Mouse (Mus musculus): ENCODE measurements at regions not wholly inside any gene's neighbourhood (a gene's known extent, or its start where the extent isn't known, plus 50 kb on each side); places are given as distances from the start of the nearest gene placed in this dataset.
A peak's percentile ranks its signal among the peaks of the same experiment; 100 is the strongest.

GRCm38 (mm10) chr10:39233191-39233590 is 69.6 kb upstream of the Ccn6 start:
- ATAC-seq (ENCODE audit: insufficient number of reproducible peaks, insufficient read depth, low FRiP score, low TSS enrichment, low read depth), result no peak

GRCm38 (mm10) chr10:39230634-39231410 is 67.2 kb upstream of the Ccn6 start:
- no peaks in the 10 kb centered on the region; the same call in 1 of the 2 replicates for H3K9me3 ChIP-seq
- H3K4me3 ChIP-seq, result no peak overlapping the region
- H3K36me3 ChIP-seq, result no peaks in the 10 kb centered on the region
- WGBS, result 57% methylated on average over 14 of the region's 14 CpGs
- H3K27me3 ChIP-seq, result no peaks in the 10 kb centered on the region
- no peak overlapping the region for H3K9ac ChIP-seq
- H3K27ac ChIP-seq, result no peak overlapping the region
- no peak for ATAC-seq (ENCODE audit: insufficient number of reproducible peaks, insufficient read depth, low FRiP score, low TSS enrichment, low read depth)
- H3K4me1 ChIP-seq, result peaks cover 17% of the 10 kb centered on the region
- H3K4me2 ChIP-seq, result no peak overlapping the region

More at GRCm38 (mm10) chr10:39233191-39233590, 69.6 kb upstream of the Ccn6 start:
- Histone ChIP-seq H3K36me3 (no peaks in the 10 kb centered on the region), H3K9ac (no peak overlapping the region), H3K4me2 (no peak overlapping the region), H3K9me3 (no peaks in the 10 kb centered on the region; the same call in 1 of the 2 replicates), H3K4me1 (peaks cover 1% of the 10 kb centered on the region; the same call in 1 of the 2 replicates), H3K4me3 (no peak overlapping the region), H3K27me3 (no peaks in the 10 kb centered on the region), H3K27ac (no peak overlapping the region)
- 88% methylated on average over 7 of the region's 7 CpGs for WGBS

DNA sequence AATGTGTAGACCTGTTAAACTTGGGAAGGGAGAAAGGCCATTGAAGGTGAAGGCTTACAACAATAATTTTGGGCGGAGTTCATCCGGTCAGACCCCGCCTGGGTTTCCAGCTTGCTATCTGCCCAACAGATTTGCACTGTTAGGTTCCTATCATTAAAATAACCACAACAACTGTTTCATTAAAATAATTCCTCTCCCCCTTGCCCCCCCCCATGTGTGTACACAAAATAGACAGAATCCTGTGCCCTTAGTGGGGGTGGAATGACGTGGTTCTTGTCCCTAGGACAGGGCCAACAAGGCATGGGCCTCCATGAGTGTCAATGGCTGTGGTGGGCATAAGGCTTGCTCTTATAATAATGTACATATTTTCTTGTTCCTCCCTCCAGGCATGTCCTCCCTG is 65.6 kb upstream of the Ccn6 start:
- no peak overlapping the region for H3K9ac ChIP-seq
- ATAC-seq (ENCODE audit: insufficient number of reproducible peaks, insufficient read depth, low FRiP score, low TSS enrichment, low read depth), result no peak
- H3K4me1 ChIP-seq, result peaks cover 21% of the 10 kb centered on the region
- WGBS, result 92% methylated on average over 4 of the region's 4 CpGs
- no peaks in the 10 kb centered on the region for H3K27me3 ChIP-seq
- no peak overlapping the region for H3K4me2 ChIP-seq
- no peaks in the 10 kb centered on the region; the same call in 1 of the 2 replicates for H3K9me3 ChIP-seq
- H3K36me3 ChIP-seq, result no peaks in the 10 kb centered on the region
- H3K27ac ChIP-seq, result no peak overlapping the region
- no peak overlapping the region for H3K4me3 ChIP-seq

GRCm38 (mm10) chr10:39228027-39228426 is 64.4 kb upstream of the Ccn6 start:
- ATAC-seq (ENCODE audit: insufficient number of reproducible peaks, insufficient read depth, low FRiP score, low TSS enrichment, low read depth), result no peak
- peak overlapping the region; percentile 50 for H3K4me2 ChIP-seq

DNA sequence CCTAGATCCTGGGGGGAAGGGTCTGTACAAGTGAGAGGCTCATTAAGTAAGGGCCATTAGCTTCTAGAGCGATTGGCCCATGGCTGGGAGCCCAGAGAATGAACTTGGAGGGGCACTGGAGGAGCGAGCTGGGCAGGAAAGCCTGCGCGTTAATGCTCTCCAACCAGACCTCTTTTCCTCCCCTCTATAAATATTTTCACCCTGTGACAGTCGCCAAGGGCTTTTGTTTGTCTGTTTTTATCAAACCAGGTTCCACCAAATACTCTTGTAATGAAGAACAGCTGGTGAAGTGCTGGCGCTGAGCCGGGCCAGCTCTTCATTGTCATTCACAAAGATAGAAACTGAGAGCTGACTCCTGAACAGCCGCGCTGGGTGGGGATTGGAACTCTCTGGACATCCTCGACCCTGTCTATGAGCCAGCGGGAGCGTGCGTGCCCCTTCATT is 63.9 kb upstream of the Ccn6 start:
- peak overlapping the region; percentile 50 for H3K4me2 ChIP-seq
- ATAC-seq (ENCODE audit: insufficient number of reproducible peaks, insufficient read depth, low FRiP score, low TSS enrichment, low read depth), result no peak
- no peaks in the 10 kb centered on the region for H3K36me3 ChIP-seq
- no peaks in the 10 kb centered on the region; the same call in 1 of the 2 replicates for H3K9me3 ChIP-seq
- WGBS, result 17% methylated on average over 13 of the region's 13 CpGs
- H3K27me3 ChIP-seq, result no peaks in the 10 kb centered on the region
- peaks cover 22% of the 10 kb centered on the region for H3K4me1 ChIP-seq
- no peak overlapping the region for H3K9ac ChIP-seq
- 0 out of 2 replicates have a peak overlapping the region, but pooled peaks have one; percentile 8 for H3K4me3 ChIP-seq
- H3K27ac ChIP-seq, result peak overlapping the region; percentile 52; the same call in 1 of the 2 replicates

More at GRCm38 (mm10) chr10:39228027-39228426, 64.4 kb upstream of the Ccn6 start:
- 0 out of 2 replicates have a peak overlapping the region, but pooled peaks have one; percentile 8 for H3K4me3 ChIP-seq
- H3K27me3 ChIP-seq, result no peaks in the 10 kb centered on the region
- peaks cover 22% of the 10 kb centered on the region for H3K4me1 ChIP-seq
- H3K27ac ChIP-seq, result peak overlapping the region; percentile 52; the same call in 1 of the 2 replicates
- H3K9me3 ChIP-seq, result no peaks in the 10 kb centered on the region; the same call in 1 of the 2 replicates
- H3K9ac ChIP-seq, result no peak overlapping the region
- WGBS, result 19% methylated on average over 5 of the region's 5 CpGs
- H3K36me3 ChIP-seq, result no peaks in the 10 kb centered on the region

DNA sequence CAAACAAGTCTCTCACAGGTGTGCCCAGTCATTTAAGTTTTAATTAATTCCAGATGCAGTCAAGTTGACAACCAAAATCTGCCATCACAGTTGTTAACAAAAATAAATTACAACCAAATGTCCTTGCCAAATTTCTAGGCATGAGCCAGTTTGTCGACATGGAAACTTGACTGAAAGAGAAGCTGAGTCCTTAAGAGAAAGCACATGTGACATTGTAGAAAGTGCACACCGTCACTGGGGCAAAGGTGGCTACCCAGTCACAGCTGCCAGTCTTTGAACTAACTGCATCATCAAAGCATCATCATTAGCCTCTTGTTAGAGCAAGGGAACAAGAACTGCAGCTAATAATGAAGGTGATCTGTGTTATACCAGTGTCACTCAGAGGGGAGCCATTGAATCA is 62.9 kb upstream of the Ccn6 start:
- Histone ChIP-seq H3K9ac (no peak overlapping the region), H3K9me3 (no peaks in the 10 kb centered on the region; the same call in 1 of the 2 replicates), H3K36me3 (no peaks in the 10 kb centered on the region), H3K4me1 (peaks cover 22% of the 10 kb centered on the region), H3K27ac (no peak overlapping the region), H3K4me3 (no peak overlapping the region), H3K27me3 (no peaks in the 10 kb centered on the region), H3K4me2 (no peak overlapping the region)
- no peak for ATAC-seq (ENCODE audit: insufficient number of reproducible peaks, insufficient read depth, low FRiP score, low TSS enrichment, low read depth)
- 26% methylated on average over 2 of the region's 2 CpGs for WGBS

GRCm38 (mm10) chr10:39224449-39225094 is 61.0 kb upstream of the Ccn6 start:
- Histone ChIP-seq H3K36me3 (no peaks in the 10 kb centered on the region), H3K27ac (no peak overlapping the region)
- WGBS, result 34% methylated on average over 5 of the region's 5 CpGs

DNA sequence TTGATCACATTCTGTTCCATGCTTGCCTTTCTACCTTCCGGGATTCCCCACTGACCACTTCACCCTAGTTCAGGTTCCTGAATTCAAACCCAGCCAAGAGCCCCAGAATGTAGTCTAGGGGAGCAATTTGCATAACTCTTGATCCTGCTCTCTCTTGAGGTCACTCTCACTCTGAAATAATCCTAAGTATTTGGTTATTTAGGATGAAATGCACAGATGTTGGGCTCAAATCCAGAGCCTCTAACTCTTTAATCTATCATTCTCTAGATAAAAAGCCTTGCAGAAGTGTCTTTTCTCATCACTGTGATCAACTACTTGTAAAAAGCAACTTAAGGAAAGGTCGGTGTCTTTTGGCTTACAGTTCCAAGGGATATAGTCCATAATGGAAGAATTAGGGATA is 57.4 kb upstream of the Ccn6 start:
- no peak overlapping the region for H3K4me3 ChIP-seq
- no peak overlapping the region for H3K27ac ChIP-seq
- no peaks in the 10 kb centered on the region for H3K36me3 ChIP-seq
- no peak for ATAC-seq (ENCODE audit: insufficient number of reproducible peaks, insufficient read depth, low FRiP score, low TSS enrichment, low read depth)
- 79% methylated on average over 2 of the region's 2 CpGs for WGBS
- H3K9ac ChIP-seq, result no peak overlapping the region
- peaks cover 5% of the 10 kb centered on the region; the same call in 1 of the 2 replicates for H3K4me1 ChIP-seq
- no peaks in the 10 kb centered on the region for H3K27me3 ChIP-seq
- H3K4me2 ChIP-seq, result no peak overlapping the region
- H3K9me3 ChIP-seq, result peaks cover 4% of the 10 kb centered on the region; the same call in 1 of the 2 replicates

More at GRCm38 (mm10) chr10:39224449-39225094, 61.0 kb upstream of the Ccn6 start:
- Histone ChIP-seq H3K4me3 (no peak overlapping the region), H3K4me1 (peaks cover 22% of the 10 kb centered on the region), H3K27me3 (no peaks in the 10 kb centered on the region), H3K9ac (no peak overlapping the region), H3K9me3 (no peaks in the 10 kb centered on the region), H3K4me2 (no peak overlapping the region)
- 0 out of 2 replicates have a peak, but pooled peaks have one; percentile 20 for ATAC-seq (ENCODE audit: insufficient number of reproducible peaks, insufficient read depth, low FRiP score, low TSS enrichment, low read depth)

DNA sequence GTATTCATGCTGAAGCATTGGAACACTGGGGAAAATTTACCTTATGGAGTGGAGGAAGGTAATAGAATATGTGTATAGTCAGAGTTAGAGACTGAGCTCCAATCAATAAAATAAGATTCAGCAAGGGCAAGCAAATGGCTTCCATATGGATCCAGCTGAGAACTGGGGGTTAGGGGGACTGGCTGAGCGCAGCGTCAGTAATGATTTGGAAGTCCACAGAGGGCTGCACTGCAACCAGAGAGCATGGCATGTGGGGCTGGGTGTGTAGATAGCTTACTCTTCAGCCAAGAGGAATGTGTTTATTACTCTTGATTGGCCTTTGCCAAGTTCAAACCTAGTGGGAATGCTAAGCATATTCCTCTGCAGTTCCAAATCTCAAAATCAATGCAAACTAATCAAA is 55.8 kb upstream of the Ccn6 start:
- WGBS, result 29% methylated on average over 2 of the region's 2 CpGs
- ATAC-seq (ENCODE audit: insufficient number of reproducible peaks, insufficient read depth, low FRiP score, low TSS enrichment, low read depth), result no peak

GRCm38 (mm10) chr10:39218151-39218550 is 54.6 kb upstream of the Ccn6 start:
- no peaks in the 10 kb centered on the region for H3K36me3 ChIP-seq
- H3K27me3 ChIP-seq, result no peaks in the 10 kb centered on the region
- peaks cover 4% of the 10 kb centered on the region; the same call in 1 of the 2 replicates for H3K9me3 ChIP-seq
- no peak overlapping the region for H3K4me2 ChIP-seq
- no peak overlapping the region for H3K27ac ChIP-seq
- no peak overlapping the region for H3K4me3 ChIP-seq
- no peak overlapping the region for H3K9ac ChIP-seq
- no peak for ATAC-seq (ENCODE audit: insufficient number of reproducible peaks, insufficient read depth, low FRiP score, low TSS enrichment, low read depth)
- H3K4me1 ChIP-seq, result no peaks in the 10 kb centered on the region; the same call in 1 of the 2 replicates
- 88% methylated on average over 5 of the region's 5 CpGs for WGBS

More for the DNA sequence above, 55.8 kb upstream of the Ccn6 start:
- no peak overlapping the region for H3K4me3 ChIP-seq
- peak overlapping the region; percentile 39; the same call in 1 of the 2 replicates for H3K27ac ChIP-seq
- peaks cover 2% of the 10 kb centered on the region; the same call in 1 of the 2 replicates for H3K4me1 ChIP-seq
- no peak overlapping the region for H3K9ac ChIP-seq
- H3K36me3 ChIP-seq, result no peaks in the 10 kb centered on the region
- H3K4me2 ChIP-seq, result no peak overlapping the region
- H3K9me3 ChIP-seq, result peaks cover 4% of the 10 kb centered on the region; the same call in 1 of the 2 replicates
- no peaks in the 10 kb centered on the region for H3K27me3 ChIP-seq

- WGBS, result 88% methylated on average over 14 of the region's 14 CpGs
- no peak overlapping the region for H3K4me2 ChIP-seq
Observed at GRCm38 (mm10) chr10:39216142-39216904, 52.7 kb upstream of the Ccn6 start.

More at GRCm38 (mm10) chr10:39216142-39216904, 52.7 kb upstream of the Ccn6 start:
- ATAC-seq (ENCODE audit: insufficient number of reproducible peaks, insufficient read depth, low FRiP score, low TSS enrichment, low read depth), result no peak
- H3K36me3 ChIP-seq, result no peaks in the 10 kb centered on the region
- H3K4me1 ChIP-seq, result no peaks in the 10 kb centered on the region; the same call in 1 of the 2 replicates
- peaks cover 4% of the 10 kb centered on the region; the same call in 1 of the 2 replicates for H3K9me3 ChIP-seq
- no peaks in the 10 kb centered on the region for H3K27me3 ChIP-seq
- H3K9ac ChIP-seq, result no peak overlapping the region
- no peak overlapping the region for H3K27ac ChIP-seq
- no peak overlapping the region for H3K4me3 ChIP-seq

All from embryonic facial prominence, embryonic 13.5 days (tissue).